Mouse (Mus musculus): Measurements from ENCODE around the gene Snapin.
A peak's percentile ranks its signal among the peaks of the same experiment; 100 is the strongest.

The Snapin gene

DNA sequence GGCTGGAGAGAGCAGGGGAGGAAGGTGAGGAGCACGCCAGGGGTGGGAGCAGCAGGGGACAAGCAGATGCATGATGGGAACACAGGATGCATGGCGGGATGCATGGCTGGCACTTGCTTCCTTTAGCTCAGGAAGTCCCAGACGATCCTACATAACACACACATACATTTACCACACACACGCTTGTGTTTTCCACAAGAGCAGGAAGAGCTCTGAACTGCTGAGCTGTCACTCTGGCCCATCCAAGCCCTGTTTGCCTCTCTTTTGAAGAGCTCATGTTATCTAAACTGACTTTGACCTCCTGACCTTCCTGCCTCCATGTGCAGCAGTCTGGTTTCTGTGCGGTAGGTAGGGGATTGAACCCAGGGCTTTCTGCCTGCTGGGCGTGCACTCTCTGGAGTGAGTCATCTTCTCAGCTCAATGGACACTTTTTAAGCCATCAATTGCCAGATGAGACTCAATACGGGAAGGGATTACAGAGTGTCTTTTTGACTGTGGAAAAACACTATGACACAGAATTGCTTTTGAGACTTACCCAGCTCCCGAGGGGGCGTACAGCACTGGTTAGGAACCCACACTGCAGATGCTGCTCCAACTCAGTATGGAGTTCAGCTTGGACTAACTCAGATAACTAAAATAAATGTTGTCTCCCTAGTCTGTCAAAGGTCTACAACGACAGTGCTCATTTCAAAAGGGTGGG is 39.3 kb downstream of the Snapin start:
- DNase-seq = peak; percentile 18

DNA sequence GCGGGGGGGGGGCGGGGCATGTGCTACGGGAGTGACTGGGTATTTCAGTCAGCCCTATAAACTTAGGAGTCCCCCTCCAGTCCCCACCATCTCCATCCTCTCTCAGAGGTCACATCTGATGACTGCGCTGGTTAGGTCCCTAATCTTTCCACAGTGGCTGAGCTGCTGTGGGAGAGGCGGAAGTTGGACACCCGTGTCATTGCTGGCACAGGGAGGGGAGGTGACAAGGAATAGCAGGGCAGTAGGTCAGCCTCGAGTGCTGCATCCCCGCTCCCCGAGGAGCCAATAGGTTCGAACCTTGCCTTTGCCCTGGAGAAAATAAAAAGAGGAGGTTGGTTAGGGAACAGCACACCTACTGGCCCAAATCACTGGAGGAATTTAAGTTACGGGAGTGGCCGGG is 40.0 kb downstream of the Snapin start:
- DNase-seq = no peak

DNA sequence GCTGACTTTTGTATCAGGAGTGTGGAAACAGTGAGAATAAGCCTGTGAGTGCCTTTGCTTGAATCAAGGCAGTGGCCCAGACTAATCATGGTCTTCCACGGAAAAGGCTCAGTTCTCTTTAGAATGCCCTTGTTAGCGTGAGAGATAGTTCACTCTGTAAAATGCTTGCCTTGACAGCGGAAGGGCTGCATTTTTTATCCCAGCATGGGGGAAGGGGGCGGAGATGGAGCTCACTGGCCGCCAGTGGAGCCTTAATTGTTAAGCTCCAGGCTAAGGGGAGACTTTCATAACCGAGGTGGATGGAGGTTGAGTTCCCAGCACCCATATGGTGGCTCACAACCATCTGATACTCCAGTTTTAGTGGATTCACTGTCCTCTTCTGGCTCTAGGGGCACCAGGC is 42.2 kb downstream of the Snapin start:
- no peak for DNase-seq

DNA sequence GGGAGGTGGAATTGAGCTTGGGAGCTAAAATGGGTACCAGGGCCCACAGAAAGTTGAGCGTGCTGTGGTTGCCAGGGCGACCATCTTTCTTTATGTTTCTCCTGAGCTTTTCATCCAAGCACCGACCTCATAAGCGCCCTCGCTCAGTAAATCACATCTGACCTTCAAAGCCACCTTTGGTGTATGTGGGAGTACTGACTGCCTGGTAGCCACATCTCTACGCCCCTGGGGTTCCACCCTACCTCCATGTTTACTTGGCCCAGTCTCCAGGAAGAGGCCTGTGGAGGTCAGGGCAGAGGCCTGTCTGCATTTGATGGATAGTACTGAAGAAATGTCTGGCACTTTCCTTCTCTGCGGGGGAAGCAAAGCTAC is 43.7 kb downstream of the Snapin start:
- DNase-seq = no peak

DNA sequence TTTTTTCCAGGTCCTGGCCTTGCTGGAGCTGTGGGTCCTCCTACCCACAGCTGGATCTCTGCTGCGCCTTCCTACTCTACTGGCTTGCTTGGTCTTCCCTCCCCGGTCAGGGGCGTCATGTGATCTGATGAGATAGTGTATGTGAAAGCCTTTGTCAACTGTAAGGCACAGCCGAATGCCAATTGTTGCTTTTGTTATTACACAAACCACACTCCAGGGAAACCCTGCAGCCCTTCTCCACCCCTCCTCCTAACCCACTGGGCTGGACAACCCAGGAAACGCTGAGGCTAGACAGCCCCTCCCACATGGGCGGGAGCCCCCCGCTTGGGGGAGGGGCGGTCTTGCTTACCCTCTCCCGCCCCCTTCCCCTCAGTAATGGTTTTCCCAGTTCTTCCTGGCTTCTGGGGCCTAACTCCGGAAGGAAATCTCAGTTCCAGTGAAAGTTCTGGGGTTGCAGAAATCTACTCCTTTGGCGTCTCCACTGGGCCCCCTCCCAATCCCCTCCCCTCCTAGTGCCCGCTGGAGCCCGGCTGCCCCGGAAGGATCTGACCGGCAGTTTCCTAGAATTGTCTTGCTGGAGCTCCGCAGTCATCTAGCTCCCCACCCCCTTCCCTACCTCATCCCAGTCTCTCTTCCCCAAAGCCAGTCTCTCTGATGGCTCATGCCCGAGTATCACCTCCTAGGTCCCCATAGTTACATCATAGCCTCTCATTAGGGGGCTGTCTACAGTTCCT is 44.3 kb downstream of the Snapin start:
- DNase-seq = peak; percentile 78

DNA sequence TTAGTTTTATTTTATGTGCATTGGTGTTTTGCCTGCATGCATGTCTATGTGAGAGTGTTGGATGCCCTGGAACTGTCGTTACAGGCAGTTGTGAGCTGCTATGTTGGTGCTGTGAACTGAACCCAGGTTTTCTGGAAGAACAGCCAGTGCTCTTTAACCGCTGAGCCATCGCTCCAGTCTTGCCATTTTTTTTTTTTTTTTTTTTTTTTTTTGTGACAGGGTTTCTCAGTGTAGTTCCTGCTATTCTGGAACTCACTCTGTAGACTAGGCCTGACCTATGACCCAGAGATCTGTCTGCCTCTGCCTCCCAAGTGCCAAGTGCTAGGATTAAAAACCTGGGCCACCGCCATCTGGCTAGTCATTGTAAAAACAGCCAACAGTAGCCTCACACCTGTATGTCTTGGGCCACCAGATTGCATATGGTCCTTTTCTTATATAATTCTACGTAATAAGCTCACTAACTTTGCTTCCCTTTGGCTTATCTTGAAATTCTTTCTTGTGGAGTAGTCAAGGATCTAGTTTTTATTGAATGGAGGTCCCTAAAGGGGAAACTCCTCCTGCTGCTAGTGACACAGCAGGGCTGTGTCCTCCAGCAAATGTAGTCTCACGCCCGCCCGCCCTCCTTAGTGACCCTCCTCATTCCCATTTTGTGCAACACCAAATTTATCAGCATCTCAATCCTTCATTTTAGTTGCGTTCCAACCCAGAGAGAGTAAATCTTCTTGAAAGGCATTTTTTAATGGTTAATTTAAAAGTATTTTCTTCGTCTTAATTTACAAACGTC is 45.2 kb downstream of the Snapin start:
- no peak for DNase-seq

DNA sequence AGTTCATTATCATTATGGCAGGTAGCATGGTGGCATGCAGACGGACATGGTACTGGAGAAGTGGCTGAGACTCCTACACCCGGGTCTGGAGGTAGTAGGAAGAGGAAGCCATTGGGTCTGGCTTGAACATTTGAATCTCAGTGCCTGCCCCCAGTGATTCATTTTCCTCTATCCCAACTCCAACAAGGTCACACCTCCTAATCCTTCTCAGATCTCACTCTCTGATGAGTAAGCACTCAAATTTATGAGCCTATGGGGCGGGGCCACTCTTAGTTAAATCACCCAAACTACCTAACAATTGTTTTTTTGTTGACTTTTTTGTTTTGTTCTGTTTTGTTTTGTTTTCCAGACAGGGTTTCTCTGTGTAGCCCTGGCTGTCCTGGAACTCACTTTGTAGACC is 46.9 kb downstream of the Snapin start:
- no peak for DNase-seq

DNA sequence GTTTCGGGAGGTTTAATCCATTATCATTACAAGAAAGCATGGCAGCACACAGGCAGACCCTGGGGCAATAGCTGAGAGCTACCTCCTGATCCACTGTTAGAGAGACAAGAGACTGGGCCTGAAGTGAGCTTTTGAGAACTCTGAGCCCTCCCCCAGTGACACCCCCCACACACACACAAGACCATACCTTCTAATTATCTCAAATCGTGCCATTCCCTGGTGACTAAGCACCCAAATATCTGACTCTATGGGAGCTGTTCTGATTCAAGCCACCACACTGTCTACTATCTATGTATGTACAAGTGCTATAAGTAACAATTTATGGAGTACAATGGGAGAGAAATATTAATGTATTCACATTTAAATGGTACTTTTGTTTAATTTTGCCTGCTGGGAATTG is 50.1 kb downstream of the Snapin start:
- DNase-seq = no peak
